Mouse (Mus musculus) hindbrain, postnatal 0 days (tissue): ENCODE measurements around the gene Pip5k1b. TPM values are rescaled to one million over a fixed set of nuclear protein-coding genes. Genes with fewer than 3 reads are reported as not detected.

Experiments used
- ATAC-seq: fragments of 200-750 bp; cut with Nextera tagmentation; 2 replicates; pipeline ENCODE4 v1.8.0; 2017; ENCODE audit warnings: mild to moderate bottlenecking, moderate TSS enrichment, moderate library complexity
- DNase-seq: peaks from one replicate; pipeline ENCODE4 v3.0.0-alpha.2; 2015; ENCODE audit warnings: low spot score
- H3K27ac ChIP-seq: fragments of 300-500 bp; sonication (generic); 2 replicates; pipeline ENCODE4 v1.5.1; 2014; ENCODE audit warnings: mild to moderate bottlenecking
- H3K27me3 ChIP-seq: fragments of 300-500 bp; sonication (generic); 2 replicates; pipeline ENCODE4 v1.6.1; 2014; ENCODE audit warnings: low read length, mixed read lengths; ENCODE audit not compliant: insufficient read depth
- H3K36me3 ChIP-seq: fragments of 300-500 bp; sonication (generic); 2 replicates; pipeline ENCODE4 v1.6.1; 2014; ENCODE audit warnings: low read length, mixed read lengths; ENCODE audit not compliant: insufficient read depth
- H3K4me1 ChIP-seq: fragments of 300-500 bp; sonication (generic); 2 replicates; pipeline ENCODE4 v1.6.1; 2014; ENCODE audit warnings: antibody characterized with exemption, low read length, mixed read lengths; ENCODE audit not compliant: insufficient read depth
- H3K4me2 ChIP-seq: fragments of 300-500 bp; sonication (generic); 2 replicates; pipeline ENCODE4 v1.6.1; 2014; ENCODE audit warnings: low read depth, mild to moderate bottlenecking, low read length, moderate library complexity, mixed read lengths
- H3K4me3 ChIP-seq: fragments of 300-500 bp; sonication (generic); 2 replicates; pipeline ENCODE4 v1.5.1; 2014; ENCODE audit warnings: low read length
- H3K9ac ChIP-seq: fragments of 300-500 bp; sonication (generic); replicated peaks from 2 replicates; pipeline ENCODE4 v1.6.1; 2014; ENCODE audit warnings: mild to moderate bottlenecking, low read length, moderate library complexity, mixed read lengths
- H3K9me3 ChIP-seq: fragments of 300-500 bp; sonication (generic); 2 replicates; pipeline ENCODE4 v1.6.1; 2016; ENCODE audit warnings: low read length, mixed read lengths
- CTCF ChIP-seq: IDR thresholded peaks from 2 replicates; pipeline ENCODE4 v1.5.1; 2016; ENCODE audit warnings: antibody characterized with exemption, control low read depth, low read depth
- WGBS: fragments of 180-500 bp; shearing (Covaris S2); extraction: QIAGEN DNeasy Blood & Tissue Kit; methylation state at CpG from one replicate; pipeline ENCODE4 v1.1.7; 2014; 5-methylcytosine and 5-hydroxymethylcytosine counted together
- polyA plus RNA-seq: library from polyadenylated mRNA; unstranded; fragments of >200 nt; fragmentation: Nextera tagmentation; extraction: Ambion mirVana; gene quantifications from 2 replicates; pipeline ENCODE4 v1.2.1, GENCODE M21; 2015
- total RNA-seq: library from RNA; depleted of rRNA; stranded (reverse); fragments of >200 nt; gene quantifications from 2 replicates; pipeline ENCODE4 v1.2.3, GENCODE M21; 2014

Gene Pip5k1b
- total and polyA plus RNA-seq, 2 experiments from 2014 or later = 2.0 to 2.2 TPM

- H3K27me3 ChIP-seq = no peaks in the 10 kb centered on the region
- H3K4me3 ChIP-seq = no peak overlapping the region
- TF ChIP-seq CTCF = no peak
- no peak overlapping the region for H3K4me2 ChIP-seq
- WGBS = 82% methylated on average over 11 of the region's 11 CpGs
- H3K4me1 ChIP-seq = 0 out of 2 replicates have a peak, but pooled peaks cover 4% of the 10 kb centered on the region
- ATAC-seq (no peak), DNase-seq (no peak)
- no peak overlapping the region for H3K9ac ChIP-seq
- H3K9me3 ChIP-seq = no peaks in the 10 kb centered on the region
- no peak overlapping the region for H3K27ac ChIP-seq
- no peaks in the 10 kb centered on the region for H3K36me3 ChIP-seq
These were observed 241.0 kb downstream of the Pip5k1b start for GRCm38 (mm10) chr19:24314676-24315075.

GRCm38 (mm10) chr19:24312556-24313342 lies 242.9 kb downstream of the Pip5k1b start:
- Histone ChIP-seq H3K9me3 (no peaks in the 10 kb centered on the region), H3K4me1 (0 out of 2 replicates have a peak, but pooled peaks cover 8% of the 10 kb centered on the region), H3K9ac (no peak overlapping the region), H3K4me3 (no peak overlapping the region), H3K27me3 (no peaks in the 10 kb centered on the region), H3K36me3 (no peaks in the 10 kb centered on the region), H3K4me2 (no peak overlapping the region), H3K27ac (peak overlapping the region; percentile 8; the same call in 1 of the 2 replicates)
- no peak for TF ChIP-seq CTCF
- DNase-seq (peak; percentile 84), ATAC-seq (peak; percentile 71)
- 29% methylated on average over 12 of the region's 12 CpGs for WGBS

GRCm38 (mm10) chr19:24312046-24312445 lies 243.6 kb downstream of the Pip5k1b start:
- Histone ChIP-seq H3K27me3 (no peaks in the 10 kb centered on the region), H3K4me3 (no peak overlapping the region), H3K9me3 (no peaks in the 10 kb centered on the region), H3K27ac (no peak overlapping the region), H3K4me2 (no peak overlapping the region), H3K36me3 (no peaks in the 10 kb centered on the region), H3K4me1 (0 out of 2 replicates have a peak, but pooled peaks cover 11% of the 10 kb centered on the region), H3K9ac (no peak overlapping the region)
- ATAC-seq = no peak
- no peak for TF ChIP-seq CTCF
- DNase-seq = no peak
- WGBS = 73% methylated on average over 5 of the region's 5 CpGs

- Histone ChIP-seq H3K27me3 (no peaks in the 10 kb centered on the region), H3K4me2 (no peak overlapping the region), H3K27ac (peak overlapping the region; percentile 65; the same call in 1 of the 2 replicates), H3K4me1 (0 out of 2 replicates have a peak, but pooled peaks cover 8% of the 10 kb centered on the region), H3K4me3 (no peak overlapping the region), H3K36me3 (no peaks in the 10 kb centered on the region), H3K9me3 (no peaks in the 10 kb centered on the region), H3K9ac (no peak overlapping the region)
- ATAC-seq = peak; percentile 79
- no peak for TF ChIP-seq CTCF
- peak; percentile 63 for DNase-seq
- 8% methylated on average over 5 of the region's 5 CpGs for WGBS
These were observed 247.4 kb downstream of the Pip5k1b start for GRCm38 (mm10) chr19:24308305-24308705.

- no peak for TF ChIP-seq CTCF
- no peak for DNase-seq
- Histone ChIP-seq H3K4me1 (0 out of 2 replicates have a peak, but pooled peaks cover 8% of the 10 kb centered on the region), H3K9me3 (no peaks in the 10 kb centered on the region), H3K4me2 (no peak overlapping the region), H3K9ac (no peak overlapping the region), H3K36me3 (no peaks in the 10 kb centered on the region), H3K27me3 (no peaks in the 10 kb centered on the region), H3K27ac (peak overlapping the region; percentile 65; the same call in 1 of the 2 replicates), H3K4me3 (no peak overlapping the region)
- 51% methylated on average over 13 of the region's 13 CpGs for WGBS
- no peak for ATAC-seq
These were observed 248.1 kb downstream of the Pip5k1b start for GRCm38 (mm10) chr19:24307271-24308221.

- H3K4me2 ChIP-seq = no peak overlapping the region
- WGBS = 94% methylated on average over 5 of the region's 5 CpGs
- no peak overlapping the region for H3K27ac ChIP-seq
- H3K4me3 ChIP-seq = no peak overlapping the region
- H3K9me3 ChIP-seq = no peaks in the 10 kb centered on the region
- DNase-seq (no peak), ATAC-seq (no peak)
- H3K36me3 ChIP-seq = no peaks in the 10 kb centered on the region
- TF ChIP-seq CTCF = peak; percentile 9; the same call in 1 of the 2 replicates
- 0 out of 2 replicates have a peak, but pooled peaks cover 8% of the 10 kb centered on the region for H3K4me1 ChIP-seq
- no peaks in the 10 kb centered on the region for H3K27me3 ChIP-seq
- no peak overlapping the region for H3K9ac ChIP-seq
These were observed 249.3 kb downstream of the Pip5k1b start for GRCm38 (mm10) chr19:24306351-24306750.
